Mouse (Mus musculus): Measurements from ENCODE around the gene AU015836. TPM values are rescaled to one million over a fixed set of nuclear protein-coding genes. Genes with fewer than 3 reads are reported as not detected.

The AU015836 gene
- polyA plus RNA-seq, 1 experiment from 2014 or later, result not detected

GRCm38 (mm10) chrX:94011656-94012173, 43.3 kb downstream of the AU015836 start:
- Histone ChIP-seq H3K4me3 (replicated peaks) (no peak overlapping the region), H3K4me2 (no peak overlapping the region), H3K27me3 (peaks cover 48% of the 10 kb centered on the region), H3K9me3 (no peaks in the 10 kb centered on the region), H3K36me3 (no peaks in the 10 kb centered on the region), H3K27ac (no peak overlapping the region), H3K9ac (replicated peaks) (no peak overlapping the region), H3K4me1 (replicated peaks) (no peaks in the 10 kb centered on the region)
- 79% methylated on average over 7 of the region's 7 CpGs for WGBS
- no peak for ATAC-seq (ENCODE audit: insufficient number of reproducible peaks, insufficient read depth, low FRiP score, low TSS enrichment, low read depth)

DNA sequence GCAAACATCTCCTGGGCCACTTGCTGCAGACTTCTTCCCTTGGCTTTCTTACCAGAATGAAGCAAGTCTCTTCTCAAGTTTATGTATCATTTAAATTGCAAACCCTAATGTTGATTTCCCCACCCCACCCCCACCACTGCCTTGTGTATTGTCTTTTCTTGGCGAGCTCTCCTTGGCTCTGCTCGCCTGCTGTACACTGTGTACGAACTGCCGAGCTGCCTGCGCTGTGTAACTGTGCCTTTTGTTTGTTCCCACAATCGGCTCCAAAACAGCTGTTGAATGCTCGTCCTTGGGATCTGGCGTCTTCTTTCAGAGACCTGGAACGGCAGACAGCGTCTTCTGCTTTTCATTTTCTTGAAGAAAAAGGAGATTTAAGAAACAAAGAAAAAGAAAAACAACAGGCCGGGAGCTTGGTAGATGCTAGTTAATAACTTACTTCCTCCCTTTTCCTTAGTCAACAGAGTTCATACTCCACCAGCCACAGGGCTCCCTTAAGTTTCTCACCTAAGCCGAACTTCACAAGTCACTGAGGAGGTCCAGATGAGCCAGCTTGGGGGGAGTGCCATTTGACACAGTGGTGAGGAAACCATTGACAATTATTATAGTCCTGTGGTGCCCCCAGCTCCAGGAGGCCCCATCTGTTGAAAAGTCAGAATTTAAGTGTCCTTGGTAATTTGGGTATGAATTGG, 44.2 kb downstream of the AU015836 start:
- Histone ChIP-seq H3K9ac (replicated peaks) (no peak overlapping the region), H3K36me3 (no peaks in the 10 kb centered on the region), H3K27me3 (peaks cover 46% of the 10 kb centered on the region), H3K9me3 (no peaks in the 10 kb centered on the region), H3K4me3 (replicated peaks) (no peak overlapping the region), H3K27ac (0 out of 2 replicates have a peak overlapping the region, but pooled peaks have one; percentile 17), H3K4me2 (no peak overlapping the region), H3K4me1 (replicated peaks) (no peaks in the 10 kb centered on the region)
- WGBS, result 28% methylated on average over 12 of the region's 12 CpGs
- no peak for ATAC-seq (ENCODE audit: insufficient number of reproducible peaks, insufficient read depth, low FRiP score, low TSS enrichment, low read depth)

- no peak overlapping the region for H3K9ac ChIP-seq (replicated peaks)
- H3K4me1 ChIP-seq (replicated peaks), result 0 out of 2 replicates have a peak, but pooled peaks cover 3% of the 10 kb centered on the region
- H3K4me3 ChIP-seq (replicated peaks), result no peak overlapping the region
- WGBS, result 13% methylated on average over 1 of the region's 1 CpGs
- no peaks in the 10 kb centered on the region for H3K9me3 ChIP-seq
- no peak for ATAC-seq (ENCODE audit: insufficient number of reproducible peaks, insufficient read depth, low FRiP score, low TSS enrichment, low read depth)
- H3K27ac ChIP-seq, result no peak overlapping the region
- no peaks in the 10 kb centered on the region for H3K36me3 ChIP-seq
- peaks cover 40% of the 10 kb centered on the region for H3K27me3 ChIP-seq
- H3K4me2 ChIP-seq, result no peak overlapping the region
These were observed 48.4 kb downstream of the AU015836 start for GRCm38 (mm10) chrX:94016891-94017290.

- Histone ChIP-seq H3K4me3 (replicated peaks) (no peak overlapping the region), H3K27me3 (peaks cover 43% of the 10 kb centered on the region), H3K4me2 (no peak overlapping the region), H3K4me1 (replicated peaks) (0 out of 2 replicates have a peak, but pooled peaks cover 3% of the 10 kb centered on the region), H3K9ac (replicated peaks) (no peak overlapping the region), H3K9me3 (no peaks in the 10 kb centered on the region), H3K27ac (no peak overlapping the region), H3K36me3 (no peaks in the 10 kb centered on the region)
- WGBS, result 76% methylated on average over 5 of the region's 5 CpGs
- ATAC-seq (ENCODE audit: insufficient number of reproducible peaks, insufficient read depth, low FRiP score, low TSS enrichment, low read depth), result no peak
These were observed 53.9 kb downstream of the AU015836 start for GRCm38 (mm10) chrX:94022264-94022874.

Other genes with a start within 250 kb of the AU015836 start
- 73.0 and 77.2 TPM in 2 replicates for gene Pdk3, start 136.5 kb upstream of the AU015836 start, polyA plus RNA-seq (2016; fragmentation: Nextera tagmentation; extraction: Ambion mirVana)
- gene Zfx, start 155.0 kb downstream of the AU015836 start, polyA plus RNA-seq (2016; fragmentation: Nextera tagmentation; extraction: Ambion mirVana), result 33.0 and 34.0 TPM in 2 replicates
- gene Eif2s3x, start 244.2 kb downstream of the AU015836 start, polyA plus RNA-seq (2016; fragmentation: Nextera tagmentation; extraction: Ambion mirVana), result 87.7 and 87.8 TPM in 2 replicates